Mouse (Mus musculus) heart, postnatal 4 days (tissue): ENCODE data around the gene Mfsd4b4. TPM values are rescaled to one million over a fixed set of nuclear protein-coding genes. Genes with fewer than 3 reads are reported as not detected.
A peak's percentile ranks its signal among the peaks of the same experiment; 100 is the strongest.
"Not testable (repeated sequence)": the region's sequence is repeated elsewhere in the genome, so short reads cannot be mapped to it uniquely, and the experiment has no call there.

Source experiments
- DNase-seq: peaks from one replicate; pipeline ENCODE4 v3.0.0; 2021
- total RNA-seq, 2 experiments: library from RNA; stranded (reverse); gene quantifications; 2 replicates each; pipeline ENCODE4 v1.2.3; 2021

Gene Mfsd4b4
- 1 to 10 TPM; 3.5 to 3.7 TPM for total RNA-seq

DNA sequence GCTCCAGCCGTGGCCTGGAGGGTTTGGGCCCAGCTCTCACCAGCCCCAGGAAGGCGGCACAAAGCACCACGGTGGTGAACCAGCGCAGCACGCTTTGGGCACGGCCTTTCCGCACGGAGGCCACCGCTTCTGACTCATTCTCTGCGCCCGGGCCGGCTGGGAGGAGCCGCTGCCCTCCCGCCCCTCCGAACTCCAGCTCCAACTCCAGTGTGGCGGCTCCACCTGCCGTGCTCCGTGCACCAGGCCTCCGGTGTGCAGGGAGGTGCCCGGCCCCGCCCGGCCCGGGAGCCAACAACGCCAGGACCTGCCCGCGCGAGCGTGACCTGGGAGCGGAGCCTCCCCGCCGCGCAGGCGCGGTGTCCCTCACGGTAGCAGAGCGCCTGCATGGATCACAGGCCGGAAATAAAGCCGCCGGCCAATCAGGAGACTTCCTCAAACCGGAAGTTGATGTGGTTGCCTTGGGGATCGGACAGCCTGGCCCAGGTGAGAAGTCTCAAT is at the start of gene Mfsd4b4:
Mfsd4b4 (minus strand) TSS at position 365 of the 498 bp plus-strand sequence.
- DNase-seq: peak; percentile 85

DNA sequence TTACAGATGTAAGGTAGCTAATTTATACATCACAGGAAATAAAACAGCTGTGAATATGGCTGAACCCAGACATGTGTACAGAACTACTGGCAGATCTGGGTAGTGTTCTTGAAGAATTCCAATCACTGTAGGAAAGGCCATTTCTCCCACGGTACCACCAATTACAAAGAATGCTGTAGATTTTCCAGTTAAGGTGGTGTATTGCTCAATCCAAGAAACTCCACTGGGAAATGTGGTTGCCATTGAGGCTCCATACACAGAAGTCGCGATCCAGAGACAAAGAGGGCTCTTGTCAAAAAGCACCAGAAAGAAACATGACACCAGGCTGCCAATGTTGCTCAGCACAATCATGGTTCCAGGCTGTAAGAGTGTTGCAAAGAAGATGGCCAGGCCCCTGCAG is 48.2 kb upstream of the Mfsd4b4 start:
- DNase-seq: not testable (repeated sequence)

DNA sequence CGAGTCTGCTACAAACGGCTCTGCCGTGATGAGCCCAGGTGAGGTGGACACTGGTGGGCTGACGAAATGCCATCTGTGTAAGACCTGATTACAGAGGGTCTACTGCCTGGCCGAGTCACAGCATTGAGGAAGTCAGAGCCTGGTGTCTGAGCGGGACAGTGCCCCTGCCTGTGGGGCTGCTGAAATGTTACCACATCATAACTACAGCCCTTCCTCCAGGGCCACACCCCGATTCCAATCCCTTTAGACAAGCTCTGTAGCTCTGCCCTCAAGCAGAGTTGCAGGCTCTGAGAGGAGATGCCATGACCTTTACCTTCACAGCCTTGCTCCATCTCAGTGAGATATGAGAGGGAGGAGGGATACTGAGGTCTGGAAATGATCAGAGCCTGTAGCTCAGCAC is 37.5 kb upstream of the Mfsd4b4 start:
- DNase-seq: no peak

DNA sequence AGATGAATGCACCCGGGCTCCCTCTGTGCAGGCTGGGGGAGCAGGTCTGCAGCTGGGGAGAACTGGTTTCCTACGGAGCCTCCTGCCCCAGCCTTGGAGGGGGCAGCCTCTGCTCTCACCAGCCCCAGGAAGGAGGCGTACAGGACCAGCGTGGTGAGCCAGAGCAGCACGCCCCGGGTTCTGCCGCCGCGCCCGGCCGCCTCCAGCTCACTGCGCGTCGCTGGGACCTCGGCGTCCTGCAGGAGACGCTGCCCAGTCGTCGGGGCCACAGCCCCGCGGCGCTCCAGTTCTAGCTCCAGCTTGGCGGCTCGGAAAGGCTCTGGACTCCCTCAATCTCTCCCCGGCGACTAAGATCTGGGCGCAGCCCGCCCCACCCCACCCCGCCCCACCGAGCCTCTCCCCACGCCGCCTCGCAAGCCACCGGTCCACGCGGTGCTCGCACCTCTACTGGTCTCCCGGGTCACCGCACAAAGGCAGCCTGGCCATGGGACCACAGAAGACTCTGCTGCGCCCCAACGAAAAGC is 27.6 kb upstream of the Mfsd4b4 start, which contains the start of gene Mfsd4b2:
Mfsd4b2 (minus strand) TSS at position 308 of the 524 bp plus-strand sequence.
- peak; percentile 31 for DNase-seq

DNA sequence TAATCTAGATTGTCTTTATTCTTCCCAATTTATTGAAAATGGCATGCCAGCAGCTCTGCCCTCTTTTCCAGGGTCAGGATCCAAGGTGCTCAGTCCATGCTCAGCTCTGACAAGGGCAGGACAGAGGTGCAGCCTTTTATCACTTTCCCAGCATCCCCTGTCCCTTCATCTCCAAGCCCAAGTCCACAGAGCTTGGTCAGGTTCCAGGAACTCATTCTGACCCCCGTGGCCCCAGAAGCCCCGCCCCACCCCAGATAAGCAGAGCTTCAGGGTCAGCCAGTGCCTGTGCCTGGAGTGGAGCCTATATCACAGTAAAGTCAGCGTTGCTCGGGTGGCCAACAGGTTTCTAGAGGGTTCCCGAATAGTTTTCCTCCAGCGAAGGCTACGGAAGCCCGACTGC is 25.5 kb upstream of the Mfsd4b4 start:
- DNase-seq: not testable (repeated sequence)

DNA sequence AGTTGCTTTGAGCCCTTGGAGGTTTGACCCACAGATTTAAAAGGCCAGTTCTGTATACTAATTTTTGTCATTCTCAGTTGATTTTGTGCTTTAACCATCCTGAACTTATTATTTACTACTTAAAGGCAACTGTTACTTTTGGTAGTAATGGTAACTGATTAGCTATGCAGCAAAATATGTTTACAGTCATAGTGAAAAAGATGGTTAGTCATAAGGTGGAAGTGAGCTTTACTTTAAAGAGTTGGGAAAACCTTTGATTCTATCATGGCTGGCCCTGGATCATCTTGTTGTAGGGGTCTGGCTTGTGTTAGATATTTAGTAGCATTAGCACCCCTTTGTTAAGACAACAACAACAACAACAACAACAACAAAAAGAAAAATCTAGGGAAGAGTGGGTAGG is 13.6 kb upstream of the Mfsd4b4 start:
- DNase-seq: no peak

DNA sequence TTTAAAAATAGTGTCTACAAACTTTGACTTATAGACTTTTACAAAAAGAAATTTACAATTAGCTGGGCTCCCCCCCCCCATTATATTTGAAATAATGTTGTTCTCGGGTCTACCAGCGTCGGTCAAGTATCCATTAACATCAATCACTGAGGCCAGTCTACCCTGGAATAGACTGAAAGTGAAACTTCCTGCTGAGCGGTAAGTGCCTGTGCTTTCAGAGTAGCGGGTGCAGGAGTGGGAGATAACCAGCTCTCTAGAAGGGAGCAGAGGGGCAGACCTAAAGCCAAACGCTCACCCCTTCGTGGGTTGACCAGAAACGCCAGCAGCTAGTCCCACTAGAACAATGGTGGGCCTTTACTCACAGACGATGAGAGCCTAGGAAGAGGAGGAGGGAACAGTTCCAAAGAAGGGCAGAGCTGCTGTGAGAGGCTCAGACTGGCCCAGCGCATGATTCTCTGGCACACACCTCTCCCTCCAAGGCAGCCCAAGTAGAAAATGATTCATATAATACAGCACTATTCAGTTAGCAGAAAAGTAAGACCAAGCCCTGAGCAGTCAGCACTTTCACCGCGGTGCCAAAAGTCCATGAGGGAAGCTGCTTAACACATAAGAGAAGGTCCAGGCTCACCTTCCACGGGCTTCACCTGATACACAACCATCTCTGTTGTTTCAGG is 9.9 kb upstream of the Mfsd4b4 start:
- no peak for DNase-seq

DNA sequence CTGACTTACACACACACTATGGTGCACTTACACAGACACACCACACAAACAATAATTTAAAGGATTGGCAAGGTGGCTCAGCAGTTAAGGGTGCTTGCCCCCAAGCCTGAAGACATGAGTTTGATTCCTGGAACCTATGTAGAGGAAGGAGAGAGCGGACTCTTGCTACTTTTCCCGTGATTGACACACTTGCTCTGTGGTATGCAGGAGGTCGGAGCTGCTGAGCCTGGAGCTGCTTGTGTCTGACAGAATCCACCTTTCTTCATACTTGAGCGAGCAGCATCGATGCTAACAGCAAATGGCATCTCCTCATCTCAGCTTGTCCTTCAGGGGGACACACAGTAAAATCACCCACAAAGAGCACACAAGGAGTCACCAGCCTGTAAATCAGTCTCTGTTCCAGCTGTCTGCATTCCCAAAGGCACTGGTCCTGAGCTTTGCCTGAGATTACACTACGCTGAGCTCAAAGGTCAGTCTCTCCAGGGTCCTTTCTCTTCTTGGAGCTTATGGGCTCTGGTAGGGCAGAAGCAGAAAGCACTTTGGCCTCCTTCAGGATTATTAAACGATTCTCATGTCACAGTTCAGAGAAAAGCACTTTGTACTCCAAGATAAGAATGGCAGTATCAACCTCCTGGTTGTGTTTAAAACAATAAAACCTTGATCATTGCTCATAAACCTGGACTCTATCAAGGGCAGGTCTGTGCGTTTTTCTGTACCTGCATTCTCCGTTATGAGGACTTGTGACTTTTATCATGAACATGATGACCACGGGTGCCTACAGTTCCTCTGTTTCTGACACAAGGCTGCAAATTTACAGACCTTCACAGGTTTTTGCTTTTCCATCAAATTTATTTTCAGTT is 8.0 kb upstream of the Mfsd4b4 start:
- no peak for DNase-seq

DNA sequence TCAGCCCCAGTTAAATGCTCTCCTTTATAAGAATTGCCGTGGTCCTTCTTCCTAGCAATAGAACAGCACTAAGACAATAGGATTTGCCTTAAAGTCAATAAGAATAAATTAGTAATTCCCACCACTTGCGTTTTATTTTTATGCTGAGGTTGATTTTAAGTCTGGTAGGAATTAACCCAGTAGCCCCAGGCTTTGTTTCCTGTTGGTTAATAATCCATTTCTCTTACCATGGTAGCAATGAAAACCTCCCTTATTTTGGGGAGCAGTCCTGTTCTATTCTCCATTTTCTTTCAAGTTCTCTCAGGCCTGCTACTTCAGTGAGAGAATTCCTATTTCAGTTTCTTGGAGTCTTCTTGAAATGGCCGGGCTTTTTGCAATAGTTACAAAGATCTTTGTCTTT is 5.2 kb upstream of the Mfsd4b4 start:
- DNase-seq: no peak

DNA sequence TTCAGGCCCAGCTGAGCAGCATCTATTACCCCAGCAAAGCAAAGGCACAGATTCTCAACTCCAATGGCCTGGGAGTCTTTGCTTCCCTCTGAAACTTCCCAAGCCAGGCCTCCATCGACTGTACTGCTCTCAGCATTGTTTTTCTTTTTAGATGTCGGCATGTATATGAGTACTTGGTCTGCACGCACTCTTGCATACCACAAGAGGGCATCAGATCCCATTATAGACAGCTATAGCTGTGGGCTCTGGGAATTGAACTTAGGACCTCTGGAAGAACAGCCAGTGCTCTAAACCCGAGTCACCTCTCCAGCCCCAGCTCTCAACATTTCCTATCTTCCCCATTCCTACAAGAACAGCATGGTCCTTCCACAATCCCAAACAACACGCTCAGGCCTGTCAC is 2.5 kb downstream of the Mfsd4b4 start:
- no peak for DNase-seq

DNA sequence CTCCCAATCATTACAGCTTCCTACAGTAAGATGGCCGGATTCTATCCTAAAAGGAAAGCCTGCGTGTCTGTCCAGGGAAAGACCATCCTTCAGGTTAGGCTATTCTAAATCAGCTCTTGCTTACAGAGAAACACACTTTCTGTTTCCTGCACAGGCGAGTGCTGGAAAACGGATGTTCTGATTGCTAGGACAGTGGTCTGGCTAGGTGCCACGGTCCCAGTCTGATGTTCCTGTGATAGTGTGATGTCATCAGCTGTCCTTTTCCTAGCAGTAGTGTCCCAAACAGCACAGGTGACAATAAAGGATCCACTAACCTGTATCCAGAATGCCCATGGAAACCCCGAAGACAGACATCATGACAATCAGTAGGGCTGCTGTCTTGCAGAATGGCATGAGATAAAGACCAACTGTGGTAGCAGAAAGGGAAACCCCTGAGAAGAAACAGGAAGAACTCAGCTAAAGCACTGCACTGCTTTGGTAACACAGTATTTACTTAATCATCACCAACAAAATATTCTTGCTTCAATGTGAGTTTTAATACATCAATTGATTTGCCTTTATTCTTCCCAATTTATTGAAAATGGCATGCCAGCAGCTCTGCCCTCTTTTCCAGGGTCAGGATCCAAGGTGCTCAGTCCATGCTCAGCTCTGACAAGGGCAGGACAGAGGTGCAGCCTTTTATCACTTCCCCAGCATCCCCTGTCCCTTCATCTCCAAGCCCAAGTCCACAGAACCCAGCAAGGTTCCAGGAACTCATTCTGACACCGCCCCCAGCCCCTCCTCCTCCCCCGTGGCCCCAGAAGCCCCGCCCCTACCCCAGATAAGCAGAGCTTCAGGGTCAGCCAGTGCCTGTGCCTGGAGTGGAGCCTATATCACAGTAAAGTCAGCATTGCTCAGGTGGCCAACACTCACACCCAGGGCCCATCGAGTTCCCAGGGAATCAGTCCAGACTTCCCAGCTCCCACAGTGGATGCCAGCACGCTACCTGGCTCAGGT is 5.0 kb downstream of the Mfsd4b4 start:
- no peak for DNase-seq

DNA sequence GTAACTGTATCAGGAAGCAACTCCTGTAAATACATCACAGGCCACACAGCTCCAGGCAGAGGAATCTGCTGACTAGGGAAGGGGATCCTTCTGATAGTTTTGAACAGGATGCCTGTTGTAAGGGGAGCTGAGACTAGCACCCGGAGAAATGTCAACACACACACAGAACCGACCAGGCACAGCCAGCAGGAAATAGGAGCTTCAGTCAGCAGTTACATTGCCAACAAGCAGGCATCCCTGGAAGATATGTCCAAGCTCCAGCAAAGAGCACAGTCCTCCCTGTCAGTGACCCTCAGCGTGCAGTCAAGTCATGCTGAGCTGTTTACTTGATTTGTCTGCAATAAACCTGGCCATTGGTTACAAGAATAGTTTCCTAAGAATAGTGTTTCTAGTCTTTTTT is 10.4 kb downstream of the Mfsd4b4 start:
- no peak for DNase-seq

DNA sequence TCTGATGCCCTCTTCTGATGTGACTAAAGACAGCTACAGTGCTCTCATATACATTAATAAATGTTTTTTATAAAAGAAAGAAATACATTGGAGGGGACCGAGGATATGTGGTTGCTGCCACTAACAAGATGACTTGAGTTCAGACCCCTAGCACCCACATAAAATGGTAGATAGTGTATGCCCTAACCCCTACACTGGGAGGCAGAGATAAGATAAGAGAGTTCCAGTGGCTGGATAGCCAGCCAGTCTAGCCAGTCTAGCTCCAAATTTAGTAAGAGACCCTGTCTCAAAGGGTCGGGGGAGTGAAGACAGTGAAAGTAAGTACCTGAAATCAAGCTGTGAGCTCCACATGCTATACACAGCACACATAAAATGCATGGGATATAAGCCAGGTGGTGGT is 33.5 kb downstream of the Mfsd4b4 start:
- no peak for DNase-seq

DNA sequence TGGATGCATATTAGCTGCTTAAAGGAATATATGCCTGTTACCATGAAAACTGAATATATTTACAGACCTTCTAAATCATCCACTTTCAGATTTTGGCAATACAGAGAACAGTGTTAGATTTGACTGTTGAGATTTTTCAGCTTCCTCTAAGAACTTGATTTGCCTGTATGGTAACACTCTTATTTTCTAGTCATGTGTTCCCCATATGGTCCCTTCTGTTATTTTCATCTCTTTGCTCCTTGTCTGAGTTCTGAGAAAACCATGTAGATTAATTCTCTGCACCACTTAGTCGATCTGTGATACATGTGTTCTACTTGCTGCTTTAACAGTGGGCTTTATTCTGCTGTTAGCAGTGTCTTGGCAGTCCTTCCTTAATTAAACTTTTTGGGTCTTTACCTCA is 56.4 kb downstream of the Mfsd4b4 start:
- no peak for DNase-seq

Other genes starting within 250 kb of the Mfsd4b4 start
- 10 to 100 TPM; 32.7 to 34.1 TPM for gene Rev3l, start 167.1 kb downstream of the Mfsd4b4 start, total RNA-seq
- gene Mfsd4b2, start 27.7 kb upstream of the Mfsd4b4 start, total RNA-seq: not detected
- under 1 TPM; 0.45 to 0.48 TPM for gene Mfsd4b3, start 60.9 kb upstream of the Mfsd4b4 start, total RNA-seq
- gene Mfsd4b5, start 87.4 kb upstream of the Mfsd4b4 start, total RNA-seq: under 1 TPM; 0.12 to 0.29 TPM
- 1 to 10 TPM in 1 of 2 experiments, under 1 TPM in 1; 0.69 to 1.4 TPM for gene Mfsd4b1, start 126.0 kb upstream of the Mfsd4b4 start, total RNA-seq
- gene Slc16a10, start 243.0 kb upstream of the Mfsd4b4 start, total RNA-seq: 10 to 100 TPM; 12.9 to 14.3 TPM